Mouse (Mus musculus) liver, postnatal 0 days (tissue): ENCODE data around the gene AL731706.1.

ENCODE experiments used
- CTCF ChIP-seq: sonication (generic); IDR thresholded peaks from 2 replicates; pipeline ENCODE4 v1.5.1; 2016; ENCODE audit warnings: antibody characterized with exemption, low read depth
- EP300 ChIP-seq: IDR thresholded peaks from 2 replicates; pipeline ENCODE4 v1.6.1; 2016; ENCODE audit warnings: antibody characterized with exemption, low read depth, mild to moderate bottlenecking

DNA sequence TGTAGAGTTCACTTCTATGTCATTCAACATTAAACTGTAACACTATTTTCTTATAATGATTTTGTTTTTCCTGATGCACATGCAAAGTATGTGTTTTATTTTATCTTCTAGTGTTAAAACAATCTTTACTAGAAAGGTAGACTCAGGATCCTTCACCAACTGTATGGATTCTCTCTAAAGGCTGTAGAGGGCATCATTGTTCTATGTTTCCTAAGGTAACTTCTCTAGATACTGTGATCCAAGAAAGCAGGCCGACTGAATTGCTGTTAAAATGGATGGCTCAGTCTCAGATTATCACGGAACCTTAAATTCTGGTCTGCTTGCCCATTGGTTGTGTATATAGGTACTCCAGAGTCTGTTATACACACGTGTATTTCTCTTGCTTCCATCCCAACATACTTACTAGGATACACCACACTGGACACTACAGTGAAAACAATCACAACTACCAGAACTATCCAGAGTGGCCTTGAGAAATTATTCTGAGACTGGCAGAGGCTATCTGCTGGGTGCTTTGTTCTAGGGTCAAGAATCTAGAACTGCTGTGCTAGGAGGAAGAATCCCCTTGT is 23.2 kb upstream of the AL731706.1 start:
- TF ChIP-seq CTCF (peak; percentile 54), EP300 (no peak)
